In the genomic region with DNA sequence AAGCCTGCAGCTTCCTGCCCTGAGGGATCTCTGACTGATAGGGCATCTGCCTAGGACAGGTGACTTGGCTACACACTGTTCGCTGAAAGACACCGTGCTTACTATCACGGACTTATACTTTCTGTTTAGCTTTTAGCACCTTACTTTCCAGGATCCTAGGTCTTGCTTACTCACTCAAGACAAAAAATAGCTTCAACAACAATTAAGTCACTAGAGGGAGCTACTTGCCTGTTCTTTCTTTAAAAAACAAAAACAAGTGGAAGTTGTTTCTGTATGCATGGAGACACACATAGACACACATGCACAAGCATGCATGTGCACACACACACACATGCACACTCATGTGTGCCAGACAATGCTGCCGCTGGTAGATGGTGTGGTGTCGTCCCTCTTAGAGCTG, we compare ENCODE assay signal across 8 mouse cellular contexts. TPM values are rescaled to one million over a fixed set of nuclear protein-coding genes. Genes with fewer than 3 reads are reported as not detected.
DNase-seq lines count a peak whose midpoint lies in the region; ATAC-seq and TF ChIP-seq lines count a peak whose summit lies in the region.

No protein-coding gene starts in this region.

- 36% methylated on average over 5 of the region's 5 CpGs for WGBS in heart, embryonic 10.5 days
- WGBS in kidney, postnatal 0 days, result 22% methylated on average over 5 of the region's 5 CpGs

- TF ChIP-seq CTCF in kidney, postnatal 0 days (IDR thresholded peaks at IDR 0.05; ENCODE audit: low read depth), result peak; percentile 73

- H3K4me2 ChIP-seq in kidney, postnatal 0 days (ENCODE audit: low read length), result peak overlapping the region; percentile 47; the same call in 1 of the 2 replicates

- peak; percentile 76 for DNase-seq in heart, adult 11 months
- DNase-seq in heart, embryonic 10.5 days (ENCODE audit: low spot score), result no peak
- DNase-seq in A20 (ENCODE audit: low read depth, low spot score), result peak; percentile 72
- DNase-seq in brain, adult 2 months (ENCODE audit: low read depth, low spot score), result peak; percentile 73
- peak; percentile 86 for DNase-seq in kidney, postnatal 0 days (ENCODE audit: low spot score)
- no peak for DNase-seq in ovary, postnatal 10 days (ENCODE audit: low spot score)
- no peak for DNase-seq in adrenal gland, adult 18-20 months (ENCODE audit: low spot score in 2 of 2)
- no peak for DNase-seq in cerebellum, adult 11 months

- H3K36me3 ChIP-seq in heart, embryonic 10.5 days, result no peaks in the 10 kb centered on the region
- H3K36me3 ChIP-seq in kidney, postnatal 0 days (ENCODE audit: insufficient read depth, low read length), result no peaks in the 10 kb centered on the region

- H3K9ac ChIP-seq in kidney, postnatal 0 days (ENCODE audit: low read depth, low read length), result no peak overlapping the region

- no peak overlapping the region for H3K27ac ChIP-seq in heart, embryonic 10.5 days
- H3K27ac ChIP-seq in kidney, postnatal 0 days, result no peak overlapping the region

- ATAC-seq in kidney, postnatal 0 days (replicated peaks; ENCODE audit: low FRiP score, low read depth), result no peak

- peaks cover 38% of the 10 kb centered on the region for H3K27me3 ChIP-seq in heart, embryonic 10.5 days (ENCODE audit: insufficient read depth, poor library complexity, severe bottlenecking)
- H3K27me3 ChIP-seq in kidney, postnatal 0 days (ENCODE audit: insufficient read depth, low read length), result peaks cover 11% of the 10 kb centered on the region; the same call in 1 of the 2 replicates

- H3K9me3 ChIP-seq in heart, embryonic 10.5 days, result no peaks in the 10 kb centered on the region
- no peaks in the 10 kb centered on the region for H3K9me3 ChIP-seq in kidney, postnatal 0 days (replicated peaks; ENCODE audit: low read length)

- no peak overlapping the region for H3K4me3 ChIP-seq in heart, embryonic 10.5 days
- H3K4me3 ChIP-seq in kidney, postnatal 0 days (replicated peaks; ENCODE audit: low read depth, low read length), result peak overlapping the region; percentile 17; the same call in 1 of the 2 replicates

- peaks cover 19% of the 10 kb centered on the region for H3K4me1 ChIP-seq in heart, embryonic 10.5 days
- peaks cover 12% of the 10 kb centered on the region for H3K4me1 ChIP-seq in kidney, postnatal 0 days (replicated peaks; ENCODE audit: insufficient read depth, low read length)

RNA-seq across cellular contexts. Expression of gene Cbr3, which starts 3.9 kb away (rescaled TPM):
- polyA plus RNA-seq in heart, embryonic 10.5 days (2016; fragmentation: Nextera tagmentation; extraction: Ambion mirVana), result 0.20 and 0.23 TPM in 2 replicates
- 8.6 and 9.6 TPM in 2 replicates for polyA plus RNA-seq in kidney, postnatal 0 days (2015; fragmentation: Nextera tagmentation; extraction: Ambion mirVana)
- total RNA-seq in adrenal gland, adult 18-20 months (2021), result 1 to 10 TPM; 6.4 to 8.8 TPM

RNA-seq across cellular contexts. Expression of gene Dop1b, which starts 24.8 kb away (rescaled TPM):
- 6.3 and 7.4 TPM in 2 replicates for polyA plus RNA-seq in heart, embryonic 10.5 days (2016; fragmentation: Nextera tagmentation; extraction: Ambion mirVana)
- polyA plus RNA-seq in kidney, postnatal 0 days (2015; fragmentation: Nextera tagmentation; extraction: Ambion mirVana), result 22.5 and 23.6 TPM in 2 replicates
- total RNA-seq in adrenal gland, adult 18-20 months (2021), result 10 to 100 TPM; 17.6 to 21.8 TPM

RNA-seq across cellular contexts. Expression of gene Gm5678, which starts 59.0 kb away (rescaled TPM):
- not detected in 2 replicates for polyA plus RNA-seq in heart, embryonic 10.5 days (2016; fragmentation: Nextera tagmentation; extraction: Ambion mirVana)
- polyA plus RNA-seq in kidney, postnatal 0 days (2015; fragmentation: Nextera tagmentation; extraction: Ambion mirVana), result not detected in 2 replicates
- 1 to 10 TPM; 4.1 to 4.4 TPM for total RNA-seq in adrenal gland, adult 18-20 months (2021)

Comparison
In these comparisons a context has a peak if more than half of its experiments do, and no peak if none do; other contexts are left out.
1. DNase-seq: peak in heart, adult 11 months (single experiment), A20 (single experiment), brain, adult 2 months (single experiment) and kidney, postnatal 0 days (single experiment); none in heart, embryonic 10.5 days (single experiment), ovary, postnatal 10 days (single experiment), adrenal gland, adult 18-20 months (0 of 2) and cerebellum, adult 11 months (single experiment).